Mouse (Mus musculus): Measurements from ENCODE around the gene Pmpcb.
A peak's percentile ranks its signal among the peaks of the same experiment; 100 is the strongest.

The Pmpcb gene

DNA sequence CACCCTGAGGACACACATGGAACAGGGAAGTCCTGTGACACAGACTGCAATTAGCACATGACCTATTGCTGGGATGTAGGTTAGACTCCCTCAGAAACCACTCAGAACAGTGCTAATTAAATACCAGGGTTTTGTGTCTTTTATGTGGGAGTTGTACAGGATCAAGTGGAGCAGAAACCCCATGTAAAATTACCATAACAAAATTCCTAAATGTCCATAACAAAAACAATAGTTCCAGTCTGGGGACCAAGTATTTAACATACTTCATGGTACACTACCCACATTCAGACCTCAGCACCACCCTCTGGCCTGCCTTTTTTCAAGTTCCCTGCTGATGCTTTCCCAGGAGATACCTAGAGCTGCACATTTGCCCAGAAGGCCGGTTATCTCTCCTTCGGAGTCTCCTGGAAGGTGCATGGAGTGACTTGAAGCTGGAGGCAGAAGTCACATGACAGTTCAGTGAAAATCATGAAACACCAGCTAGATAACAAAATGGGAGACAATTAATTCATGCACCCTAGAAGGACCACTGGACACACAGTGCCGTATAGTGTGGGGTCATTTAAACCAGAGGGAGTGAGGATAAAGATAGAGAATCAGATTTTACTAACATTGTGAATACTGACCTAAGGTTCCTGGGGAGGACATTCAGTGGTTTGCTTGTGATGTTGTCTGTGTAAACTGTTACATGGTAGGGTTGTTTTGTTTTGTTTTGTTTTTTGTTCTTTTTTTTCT lies 4.6 kb upstream of the Pmpcb start:
- ATAC-seq (ENCODE audit: low TSS enrichment), result no peak

- peak; percentile 70 for ATAC-seq (ENCODE audit: low TSS enrichment)
Measured at GRCm38 (mm10) chr5:21732930-21733329, 4.0 kb upstream of the Pmpcb start.

DNA sequence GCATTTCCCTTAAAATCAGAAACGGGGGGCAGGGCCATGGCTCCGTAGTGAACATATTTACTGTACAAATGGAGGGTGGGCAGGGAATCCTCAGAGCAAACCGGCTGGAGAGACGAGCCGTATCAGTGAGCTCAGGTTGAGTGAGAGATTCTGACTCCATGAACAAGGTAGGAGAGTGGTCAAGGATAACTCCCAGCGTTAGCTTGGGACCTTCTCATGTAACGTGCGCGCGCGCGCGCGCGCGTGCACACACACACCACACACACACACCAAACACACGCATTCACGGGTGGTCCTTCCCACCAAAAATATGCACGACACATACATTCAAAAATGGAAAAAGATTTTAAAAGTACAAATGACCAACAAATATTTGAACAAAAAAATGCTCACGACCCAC lies 1.8 kb upstream of the Pmpcb start:
- ATAC-seq (ENCODE audit: low TSS enrichment), result no peak

DNA sequence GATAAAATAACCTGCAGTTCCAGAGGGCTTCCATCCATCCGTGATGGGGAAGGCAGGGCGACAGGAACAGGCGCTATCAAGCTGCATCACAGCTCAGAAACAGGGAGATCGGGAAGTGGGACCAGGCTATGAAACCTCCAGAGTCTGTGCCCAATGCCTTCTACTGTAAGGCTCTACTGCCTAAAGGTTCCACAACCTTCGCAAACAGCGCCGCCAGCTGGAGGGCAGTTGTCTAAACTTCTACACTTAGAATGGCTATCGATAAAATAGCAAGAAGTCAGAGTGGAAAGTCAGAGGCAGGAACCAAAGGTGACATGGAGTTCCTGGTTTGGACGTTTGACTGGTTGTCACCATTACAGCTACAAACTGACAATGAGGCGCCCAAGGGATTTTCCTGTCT lies 1.4 kb upstream of the Pmpcb start:
- ATAC-seq (ENCODE audit: low TSS enrichment), result peak; percentile 36

DNA sequence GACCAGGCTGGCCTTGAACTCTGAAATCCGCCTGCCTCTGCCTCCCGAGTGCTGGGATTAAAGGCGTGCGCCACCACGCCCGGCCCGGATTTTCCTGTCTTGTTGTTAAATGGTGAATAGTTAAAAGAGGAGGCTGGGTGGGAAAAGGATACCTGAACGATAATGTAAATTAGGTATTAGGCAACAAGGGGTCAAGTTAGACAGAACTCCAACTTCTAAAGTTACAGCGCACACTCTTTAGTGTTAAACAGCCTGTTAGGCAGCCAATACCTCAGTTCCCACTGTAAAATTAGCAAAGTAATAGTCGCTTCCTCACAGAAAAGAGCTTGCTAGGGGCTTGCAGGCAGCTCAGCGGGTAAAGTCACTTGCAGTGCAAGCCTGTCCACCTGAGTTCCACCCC lies 895 bp upstream of the Pmpcb start:
- ATAC-seq (ENCODE audit: low TSS enrichment), result no peak

DNA sequence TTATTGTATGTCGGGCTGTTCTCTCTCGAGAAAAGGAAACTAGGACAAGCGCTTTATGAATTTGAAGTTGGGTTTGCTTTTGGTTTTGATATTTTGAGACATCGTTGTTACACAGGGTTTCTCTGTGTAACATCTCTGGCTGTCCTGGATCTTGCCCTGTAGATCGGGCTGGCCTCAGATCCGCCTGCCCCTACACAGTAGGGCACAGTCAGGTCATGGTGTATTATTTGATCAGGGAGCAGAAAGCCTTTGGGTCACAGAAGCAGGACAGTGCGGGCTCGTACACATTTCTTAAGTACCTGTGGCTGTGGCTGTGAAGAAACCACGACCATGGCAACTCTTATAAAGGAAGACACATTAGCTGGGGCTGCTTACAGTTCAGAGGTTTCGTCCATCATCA lies 679 bp downstream of the Pmpcb start:
- no peak for ATAC-seq (ENCODE audit: low TSS enrichment)

- ATAC-seq (ENCODE audit: low TSS enrichment), result no peak
Measured at GRCm38 (mm10) chr5:21739120-21739519, 2.2 kb downstream of the Pmpcb start.

DNA sequence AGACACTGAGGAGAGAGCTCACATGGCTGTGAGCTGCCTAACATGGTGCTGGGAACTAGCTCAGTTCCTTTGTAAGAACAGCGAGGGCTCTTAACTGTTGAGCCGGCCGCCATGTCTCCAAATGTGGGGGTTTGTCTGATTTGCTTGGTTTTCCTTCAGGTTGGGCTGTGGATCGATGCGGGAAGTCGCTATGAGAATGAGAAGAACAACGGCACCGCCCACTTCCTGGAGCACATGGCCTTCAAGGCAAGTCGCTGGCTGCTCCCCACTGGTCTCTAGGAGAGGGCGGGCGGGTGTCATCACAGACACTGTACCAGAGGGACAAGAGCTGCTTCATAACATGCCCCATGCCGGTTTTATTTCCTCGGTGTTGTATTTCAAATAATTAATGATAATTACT lies 2.9 kb downstream of the Pmpcb start:
- no peak for ATAC-seq (ENCODE audit: low TSS enrichment)

- no peak for ATAC-seq (ENCODE audit: low TSS enrichment)
Measured at GRCm38 (mm10) chr5:21743606-21744005, 6.7 kb downstream of the Pmpcb start.

GRCm38 (mm10) chr5:21744651-21745050 lies 7.7 kb downstream of the Pmpcb start:
- ATAC-seq (ENCODE audit: low TSS enrichment), result no peak

DNA sequence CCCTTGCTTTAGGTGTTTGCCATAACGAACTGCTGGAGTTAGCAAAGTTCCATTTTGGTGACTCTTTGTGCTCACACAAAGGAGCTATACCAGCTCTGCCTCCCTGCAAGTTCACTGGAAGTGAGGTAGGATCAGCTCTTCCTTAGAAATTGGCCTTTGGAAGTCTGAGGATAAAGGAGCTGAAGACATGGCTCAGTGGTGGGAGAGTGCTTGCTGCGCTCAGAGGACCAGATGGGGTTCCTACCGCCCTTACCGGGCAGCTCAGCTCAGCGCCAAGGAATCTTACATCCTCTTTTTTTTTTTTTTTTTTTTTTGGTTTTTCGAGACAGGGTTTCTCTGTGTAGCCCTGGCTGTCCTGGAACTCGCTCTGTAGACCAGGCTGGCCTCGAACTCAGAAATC lies 9.0 kb downstream of the Pmpcb start:
- ATAC-seq (ENCODE audit: low TSS enrichment), result peak; percentile 55; the same call in 1 of the 2 replicates

GRCm38 (mm10) chr5:21768506-21768905 lies 31.6 kb downstream of the Pmpcb start:
- ATAC-seq (ENCODE audit: low TSS enrichment), result no peak

DNA sequence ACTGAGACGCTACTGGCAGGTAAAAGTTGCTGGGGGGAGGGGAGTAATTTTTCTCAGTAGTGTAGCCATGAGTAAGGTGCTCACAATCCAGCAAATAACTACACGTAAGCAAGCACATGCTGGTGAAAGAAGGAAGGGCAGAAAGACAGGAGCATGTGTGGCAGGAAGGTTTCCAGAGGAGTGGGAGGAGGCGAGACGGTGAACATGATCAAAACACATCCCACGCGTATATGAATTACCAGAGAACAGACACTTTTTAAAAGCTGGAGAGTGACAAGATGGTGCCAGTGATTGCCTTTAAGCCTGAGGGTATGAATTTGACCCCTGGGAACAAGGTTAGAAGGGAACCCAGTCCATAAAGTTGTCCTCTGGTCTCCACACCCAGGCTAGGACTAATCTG lies 32.9 kb downstream of the Pmpcb start:
- ATAC-seq (ENCODE audit: low TSS enrichment), result peak; percentile 70

GRCm38 (mm10) chr5:21776491-21776890 lies 39.5 kb downstream of the Pmpcb start:
- ATAC-seq (ENCODE audit: low TSS enrichment), result no peak

DNA sequence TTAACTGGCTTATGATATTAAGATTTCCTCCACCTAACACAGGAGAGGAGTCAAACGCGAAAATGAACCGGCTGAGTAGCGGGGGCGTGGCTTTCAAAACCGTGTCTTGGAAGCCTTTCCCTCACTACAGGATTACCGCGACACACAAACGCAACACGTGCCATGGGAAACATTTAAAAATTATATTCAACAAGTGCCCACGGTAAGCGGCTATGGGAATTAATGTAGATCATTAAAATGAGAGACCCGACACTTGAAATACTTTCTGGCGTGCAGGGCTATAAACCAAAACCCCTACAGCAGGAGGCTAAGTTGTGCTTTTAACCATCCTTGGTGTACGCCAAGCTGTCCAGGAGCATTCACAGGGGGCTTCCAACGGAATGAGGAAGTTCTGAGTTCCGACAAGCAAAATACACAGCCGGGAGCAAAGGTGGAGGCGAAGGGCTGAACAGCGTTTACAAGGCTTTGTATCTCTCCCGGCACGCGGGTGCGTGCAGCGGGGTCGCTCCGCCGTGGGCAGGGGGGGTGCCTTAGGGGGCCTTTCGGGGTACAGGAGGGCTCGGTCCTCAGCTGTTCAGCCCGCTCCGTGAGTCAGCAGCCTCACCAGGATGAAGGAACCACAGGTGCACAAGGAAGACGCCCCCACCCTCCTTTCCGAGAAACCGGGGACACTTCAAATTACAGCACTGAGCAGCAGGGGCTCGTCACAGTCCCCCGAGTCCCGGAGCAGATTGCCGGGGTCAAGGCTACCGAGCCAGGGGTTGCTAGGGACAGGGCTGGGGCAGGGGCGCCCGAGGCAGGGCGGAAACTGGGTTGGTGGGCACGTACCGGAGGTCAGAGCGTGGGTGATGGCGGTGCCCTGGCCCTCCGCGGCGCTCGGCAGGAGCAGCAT lies 47.5 kb downstream of the Pmpcb start:
- peak; percentile 22 for ATAC-seq (ENCODE audit: low TSS enrichment)

- ATAC-seq (ENCODE audit: low TSS enrichment), result peak; percentile 88
Measured at GRCm38 (mm10) chr5:21785053-21785452, 48.1 kb downstream of the Pmpcb start, which contains the start of the genes Dnajc2 and Psmc2. Gene Dnajc2, minus strand, starts transcription at chr5:21785251. Gene Psmc2, plus strand, starts transcription at chr5:21785283.

GRCm38 (mm10) chr5:21785776-21786175 lies 48.8 kb downstream of the Pmpcb start:
- no peak for ATAC-seq (ENCODE audit: low TSS enrichment)

GRCm38 (mm10) chr5:21786258-21787185 lies 49.6 kb downstream of the Pmpcb start:
- peak; percentile 94 for ATAC-seq (ENCODE audit: low TSS enrichment)

- ATAC-seq (ENCODE audit: low TSS enrichment), result no peak
Measured at GRCm38 (mm10) chr5:21787186-21788105, 50.5 kb downstream of the Pmpcb start.

DNA sequence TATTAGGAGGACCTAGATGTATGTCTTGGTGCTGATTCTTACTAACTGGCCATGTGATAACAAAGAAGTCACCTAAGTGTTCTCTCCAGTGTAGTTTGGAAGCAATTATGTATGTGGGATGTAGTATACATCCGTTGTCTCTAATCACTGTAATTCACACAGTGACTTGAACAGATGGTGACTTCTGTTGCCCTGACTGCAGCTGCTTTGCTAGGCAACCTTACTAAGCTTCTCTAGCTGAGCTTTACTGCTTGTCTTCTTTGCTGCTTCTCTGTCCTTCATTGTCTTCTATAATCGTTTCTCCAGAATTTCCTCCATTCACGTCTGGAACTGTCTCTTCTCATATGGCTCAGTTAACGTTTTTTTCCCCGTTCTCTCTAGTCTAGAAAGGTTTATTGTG lies 52.1 kb downstream of the Pmpcb start:
- ATAC-seq (ENCODE audit: low TSS enrichment), result no peak

DNA sequence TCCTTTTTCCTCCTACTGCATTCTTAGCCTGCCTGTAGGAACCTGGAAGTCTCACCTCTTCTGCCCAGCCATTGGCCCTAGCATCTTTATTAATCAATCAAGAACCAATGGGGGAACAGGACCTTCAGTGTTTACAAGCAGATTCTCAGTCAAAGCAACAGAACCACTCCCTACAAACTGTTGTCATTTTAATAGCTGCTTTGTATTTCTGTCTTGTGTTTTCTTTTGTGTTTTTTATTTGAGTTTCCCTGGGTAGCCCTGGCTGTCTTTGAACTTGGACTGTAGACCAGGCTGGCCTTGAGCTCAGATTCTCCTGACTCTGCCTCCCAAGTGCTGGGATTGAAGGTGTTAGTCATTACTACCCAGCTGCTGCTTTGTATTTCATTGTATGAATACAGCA lies 55.2 kb downstream of the Pmpcb start:
- no peak for ATAC-seq (ENCODE audit: low TSS enrichment)
